16 mouse cellular contexts compared by ENCODE assay signal in the genomic region with DNA sequence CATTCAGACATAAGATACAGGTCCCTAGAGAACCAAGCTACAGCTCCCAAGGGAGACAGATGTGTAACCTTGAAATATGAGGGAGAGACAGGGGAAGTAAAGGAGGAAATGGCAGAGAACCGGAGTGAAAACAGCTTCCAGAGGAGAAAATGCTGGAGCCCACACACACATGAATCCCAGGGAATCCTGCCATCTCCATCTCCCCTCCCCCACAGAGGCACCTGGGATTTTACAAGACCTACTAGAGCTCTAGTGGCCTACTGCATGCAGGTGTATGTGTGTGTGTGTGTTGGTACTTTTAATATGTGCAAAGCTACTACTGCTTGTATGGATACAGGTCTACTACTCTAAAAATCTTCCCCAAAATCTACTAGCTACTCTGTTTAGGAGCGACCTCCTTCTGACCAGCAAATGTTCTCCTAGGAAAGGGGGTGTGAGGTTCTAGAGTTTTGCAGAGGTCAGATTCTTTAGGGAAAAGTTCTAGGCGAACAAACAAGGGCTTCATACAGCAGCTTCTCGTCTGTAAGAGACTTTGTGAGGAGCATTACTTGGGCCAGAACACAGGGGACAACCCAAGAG. TPM values are rescaled to one million over a fixed set of nuclear protein-coding genes. Genes with fewer than 3 reads are reported as not detected.
A peak's percentile ranks its signal among the peaks of the same experiment; 100 is the strongest.
DNase-seq lines count a peak whose midpoint lies in the region; ATAC-seq and TF ChIP-seq lines count a peak whose summit lies in the region.
"Had no signal": no experiment of that assay in that cellular context is flagged by ENCODE, and none has a peak within 500 bp of the region (broad histone marks: within the 10 kb centered on the region; RNA-seq: fewer than 3 reads in every experiment).

No protein-coding gene starts in this region.

- no peak overlapping the region for H3K9ac ChIP-seq in heart, embryonic 11.5 days (ENCODE audit: low read depth, low read length)
- no peak overlapping the region for H3K9ac ChIP-seq in neural tube, embryonic 15.5 days (replicated peaks)
- no peak overlapping the region for H3K9ac ChIP-seq in lung, embryonic 15.5 days
- H3K9ac ChIP-seq: heart, embryonic 13.5 days; hindbrain, embryonic 12.5 days had no signal

- no peak for ATAC-seq in heart, embryonic 11.5 days (replicated peaks; ENCODE audit: insufficient number of reproducible peaks, low FRiP score, low TSS enrichment)
- no peak for ATAC-seq in neural tube, embryonic 15.5 days (ENCODE audit: low FRiP score)
- ATAC-seq in lung, embryonic 15.5 days (ENCODE audit: borderline replicate concordance, extremely low read depth, low FRiP score, low TSS enrichment), result no peak
- ATAC-seq: midbrain, embryonic 16.5 days had no signal

- no peak overlapping the region for H3K4me3 ChIP-seq in heart, embryonic 11.5 days (ENCODE audit: low read depth, low read length)
- no peak overlapping the region for H3K4me3 ChIP-seq in neural tube, embryonic 15.5 days (replicated peaks)
- H3K4me3 ChIP-seq in lung, embryonic 15.5 days, result no peak overlapping the region
- H3K4me3 ChIP-seq in thymus, adult 2 months (ENCODE audit: control insufficient read depth, insufficient read depth, low read length), result no peak overlapping the region
- H3K4me3 ChIP-seq: hindbrain, embryonic 12.5 days had no signal

- H3K9me3 ChIP-seq in heart, embryonic 11.5 days (replicated peaks; ENCODE audit: control insufficient read depth, low read length), result no peaks in the 10 kb centered on the region
- H3K9me3 ChIP-seq in neural tube, embryonic 15.5 days (replicated peaks), result no peaks in the 10 kb centered on the region
- no peaks in the 10 kb centered on the region for H3K9me3 ChIP-seq in lung, embryonic 15.5 days
- H3K9me3 ChIP-seq: heart, embryonic 13.5 days; hindbrain, embryonic 12.5 days had no signal

- no peak for TF ChIP-seq POLR2A in thymus, adult 2 months (IDR thresholded peaks at IDR 0.05; ENCODE audit: control insufficient read depth, extremely low read depth, insufficient read depth, low read length, poor library complexity)

- H3K27me3 ChIP-seq in heart, embryonic 11.5 days (ENCODE audit: control insufficient read depth, insufficient read depth, low read length), result peaks cover 30% of the 10 kb centered on the region
- H3K27me3 ChIP-seq in neural tube, embryonic 15.5 days (replicated peaks), result peaks cover 75% of the 10 kb centered on the region
- H3K27me3 ChIP-seq in lung, embryonic 15.5 days, result peaks cover 41% of the 10 kb centered on the region
- peaks cover 35% of the 10 kb centered on the region for H3K27me3 ChIP-seq in thymus, adult 2 months (ENCODE audit: control insufficient read depth, insufficient read depth, low read length)

- no peak for DNase-seq in heart, adult 9 months (ENCODE audit: low spot score in 2 of 2)
- peak; percentile 38 for DNase-seq in neural tube, embryonic 10.5 days (ENCODE audit: extremely low spot score, low spot score)
- no peak for DNase-seq in frontal cortex, postnatal 36 days (ENCODE audit: low spot score in 2 of 2)
- no peak for DNase-seq in natural killer cell, adult 2 months (ENCODE audit: low spot score in 2 of 2)
- DNase-seq in thymus, adult 2 months, result no peak
- DNase-seq: adrenal gland, postnatal 14 days; cerebellum, adult 11 months; gastrocnemius, postnatal 14 days; right cerebral cortex, adult 18-20 months; thymus, adult 18-20 months had no signal

- no peak for TF ChIP-seq CTCF in thymus, adult 2 months (IDR thresholded peaks at IDR 0.05; ENCODE audit: borderline replicate concordance, control insufficient read depth, extremely low read depth, insufficient read depth, low read length, poor library complexity)

- H3K4me1 ChIP-seq in heart, embryonic 11.5 days (ENCODE audit: control insufficient read depth, insufficient read depth, low read length), result peaks cover 4% of the 10 kb centered on the region; the same call in 1 of the 2 replicates
- peaks cover 50% of the 10 kb centered on the region for H3K4me1 ChIP-seq in neural tube, embryonic 15.5 days
- H3K4me1 ChIP-seq in lung, embryonic 15.5 days, result peaks cover 29% of the 10 kb centered on the region
- H3K4me1 ChIP-seq in thymus, adult 2 months (replicated peaks; ENCODE audit: control insufficient read depth, insufficient read depth, low read length), result peaks cover 8% of the 10 kb centered on the region

- no peak overlapping the region for H3K27ac ChIP-seq in heart, embryonic 11.5 days (ENCODE audit: low read depth, low read length)
- no peak overlapping the region for H3K27ac ChIP-seq in neural tube, embryonic 15.5 days (replicated peaks)
- peak overlapping the region; percentile 98 for H3K27ac ChIP-seq in lung, embryonic 15.5 days
- no peak overlapping the region for H3K27ac ChIP-seq in thymus, adult 2 months (ENCODE audit: control insufficient read depth, insufficient read depth, low read length)
- H3K27ac ChIP-seq: hindbrain, embryonic 12.5 days had no signal

- WGBS in heart, embryonic 11.5 days (ENCODE audit: insufficient replicate concordance), result 34% methylated on average over 4 of the region's 4 CpGs
- 7% methylated on average over 4 of the region's 4 CpGs for WGBS in neural tube, embryonic 15.5 days
- 38% methylated on average over 4 of the region's 4 CpGs for whole genome bisulfite sequencing in lung, embryonic 15.5 days
- 71% methylated on average over 4 of the region's 4 CpGs for WGBS in thymus, adult 2 months

- H3K4me2 ChIP-seq in heart, embryonic 11.5 days, result 0 out of 2 replicates have a peak overlapping the region, but pooled peaks have one; percentile 94
- H3K4me2 ChIP-seq in neural tube, embryonic 15.5 days, result no peak overlapping the region
- peak overlapping the region; percentile 89; the same call in 1 of the 2 replicates for H3K4me2 ChIP-seq in lung, embryonic 15.5 days

- no peaks in the 10 kb centered on the region for H3K36me3 ChIP-seq in heart, embryonic 11.5 days (ENCODE audit: control insufficient read depth, insufficient read depth, low read length)
- H3K36me3 ChIP-seq in neural tube, embryonic 15.5 days, result no peaks in the 10 kb centered on the region
- H3K36me3 ChIP-seq in lung, embryonic 15.5 days, result no peaks in the 10 kb centered on the region
- no peaks in the 10 kb centered on the region for H3K36me3 ChIP-seq in thymus, adult 2 months (ENCODE audit: control insufficient read depth, insufficient read depth, low read length)
- H3K36me3 ChIP-seq: heart, embryonic 13.5 days; hindbrain, embryonic 12.5 days had no signal

RNA-seq across cellular contexts. Expression of gene Mecom, which starts 36.7 kb away (rescaled TPM):
- 41.8 and 42.5 TPM in 2 replicates for polyA plus RNA-seq in heart, embryonic 11.5 days (2014; fragmentation: Nextera tagmentation; extraction: Ambion mirVana)
- polyA plus RNA-seq in neural tube, embryonic 15.5 days (2015; fragmentation: Nextera tagmentation; extraction: Ambion mirVana), result 5.2 and 5.5 TPM in 2 replicates
- 65.4 and 68.8 TPM in 2 replicates for polyA plus RNA-seq in lung, embryonic 15.5 days (2015; fragmentation: Nextera tagmentation; extraction: Ambion mirVana)
- polyA plus RNA-seq in thymus, adult 2 months (2012; rRNA removed), result 0.54 and 0.92 TPM in 2 replicates
